Mouse (Mus musculus): ENCODE measurements around the gene Lhfp. TPM values are rescaled to one million over a fixed set of nuclear protein-coding genes. Genes with fewer than 3 reads are reported as not detected.
"Not testable (repeated sequence)": the region's sequence is repeated elsewhere in the genome, so short reads cannot be mapped to it uniquely, and the experiment has no call there.

The Lhfp gene
- polyA plus RNA-seq, 1 experiment from 2014 or later = 51.2 TPM

DNA sequence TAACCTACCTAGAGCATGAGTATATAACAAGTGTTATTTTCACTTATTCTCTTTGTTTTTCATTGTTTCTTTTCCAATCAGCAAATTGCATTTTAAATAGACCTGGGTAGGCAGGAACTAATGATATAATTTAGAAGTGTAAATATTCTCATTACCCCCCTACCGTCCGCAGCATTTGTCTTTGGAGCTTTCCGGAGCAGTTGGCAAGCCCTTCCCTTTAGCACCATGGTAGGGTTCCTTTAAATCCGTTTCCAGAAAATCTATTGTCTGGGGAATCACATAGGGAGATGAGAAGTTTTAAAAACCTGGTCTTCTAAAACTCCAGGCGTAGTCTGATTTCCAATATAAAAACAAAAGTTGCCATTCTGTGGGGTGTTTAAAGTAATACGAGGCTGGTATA, 59.5 kb downstream of the Lhfp start:
- Histone ChIP-seq H3K4me3 (replicated peaks; ENCODE audit: low read length) (no peak overlapping the region), H3K27me3 (ENCODE audit: control insufficient read depth, insufficient read depth, low read length) (no peaks in the 10 kb centered on the region), H3K9me3 (replicated peaks; ENCODE audit: control insufficient read depth, low read length) (no peaks in the 10 kb centered on the region), H3K36me3 (ENCODE audit: control insufficient read depth, insufficient read depth, low read length) (no peaks in the 10 kb centered on the region), H3K27ac (ENCODE audit: low read length) (no peak overlapping the region), H3K9ac (ENCODE audit: low read length) (no peak overlapping the region), H3K4me2 (ENCODE audit: low read depth, low read length) (no peak overlapping the region), H3K4me1 (ENCODE audit: control insufficient read depth, insufficient read depth, low read length) (no peaks in the 10 kb centered on the region; the same call in 1 of the 2 replicates)
- no peak for ATAC-seq (ENCODE audit: insufficient read depth, low FRiP score)
- 64% methylated on average over 6 of the region's 6 CpGs for WGBS

- no peak overlapping the region for H3K9ac ChIP-seq (ENCODE audit: low read length)
- no peak overlapping the region for H3K27ac ChIP-seq (ENCODE audit: low read length)
- WGBS = 63% methylated on average over 6 of the region's 6 CpGs
- no peaks in the 10 kb centered on the region for H3K27me3 ChIP-seq (ENCODE audit: control insufficient read depth, insufficient read depth, low read length)
- H3K4me1 ChIP-seq (ENCODE audit: control insufficient read depth, insufficient read depth, low read length) = no peaks in the 10 kb centered on the region; the same call in 1 of the 2 replicates
- no peak overlapping the region for H3K4me2 ChIP-seq (ENCODE audit: low read depth, low read length)
- H3K9me3 ChIP-seq (replicated peaks; ENCODE audit: control insufficient read depth, low read length) = no peaks in the 10 kb centered on the region
- no peak for ATAC-seq (ENCODE audit: insufficient read depth, low FRiP score)
- H3K36me3 ChIP-seq (ENCODE audit: control insufficient read depth, insufficient read depth, low read length) = no peaks in the 10 kb centered on the region
- no peak overlapping the region for H3K4me3 ChIP-seq (replicated peaks; ENCODE audit: low read length)
Measured at GRCm38 (mm10) chr3:53101711-53102110, 60.4 kb downstream of the Lhfp start.

GRCm38 (mm10) chr3:53102131-53102756, 60.9 kb downstream of the Lhfp start:
- no peak overlapping the region for H3K4me2 ChIP-seq (ENCODE audit: low read depth, low read length)
- no peak overlapping the region for H3K9ac ChIP-seq (ENCODE audit: low read length)
- no peaks in the 10 kb centered on the region; the same call in 1 of the 2 replicates for H3K4me1 ChIP-seq (ENCODE audit: control insufficient read depth, insufficient read depth, low read length)
- H3K9me3 ChIP-seq (replicated peaks; ENCODE audit: control insufficient read depth, low read length) = no peaks in the 10 kb centered on the region
- no peak overlapping the region for H3K27ac ChIP-seq (ENCODE audit: low read length)
- H3K4me3 ChIP-seq (replicated peaks; ENCODE audit: low read length) = no peak overlapping the region
- 26% methylated on average over 5 of the region's 5 CpGs for WGBS
- ATAC-seq (ENCODE audit: insufficient read depth, low FRiP score) = no peak
- no peaks in the 10 kb centered on the region for H3K36me3 ChIP-seq (ENCODE audit: control insufficient read depth, insufficient read depth, low read length)
- H3K27me3 ChIP-seq (ENCODE audit: control insufficient read depth, insufficient read depth, low read length) = no peaks in the 10 kb centered on the region

DNA sequence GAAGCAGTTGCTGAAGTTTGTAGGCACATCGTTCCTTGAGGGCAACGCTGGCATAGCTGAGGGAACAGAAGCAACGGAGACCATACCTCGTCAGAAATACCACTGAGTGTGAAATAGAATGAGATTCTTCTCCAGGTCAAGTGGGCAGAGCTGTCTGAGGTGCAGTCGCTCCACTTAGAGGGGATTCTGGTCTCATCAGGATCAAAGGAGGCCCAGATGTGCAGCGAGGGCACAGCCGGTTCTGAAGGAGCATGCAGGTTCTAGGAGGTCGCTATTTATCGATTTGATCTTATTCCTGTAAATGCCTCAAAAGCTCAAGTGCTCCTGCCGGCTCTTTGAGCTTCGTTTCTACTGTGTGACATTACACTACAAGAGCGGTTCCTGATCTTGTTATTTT, 61.4 kb downstream of the Lhfp start:
- H3K9me3 ChIP-seq (replicated peaks; ENCODE audit: control insufficient read depth, low read length) = no peaks in the 10 kb centered on the region
- no peak overlapping the region for H3K9ac ChIP-seq (ENCODE audit: low read length)
- H3K27me3 ChIP-seq (ENCODE audit: control insufficient read depth, insufficient read depth, low read length) = no peaks in the 10 kb centered on the region
- H3K4me2 ChIP-seq (ENCODE audit: low read depth, low read length) = no peak overlapping the region
- no peaks in the 10 kb centered on the region for H3K36me3 ChIP-seq (ENCODE audit: control insufficient read depth, insufficient read depth, low read length)
- no peak overlapping the region for H3K27ac ChIP-seq (ENCODE audit: low read length)
- ATAC-seq (ENCODE audit: insufficient read depth, low FRiP score) = no peak
- H3K4me1 ChIP-seq (ENCODE audit: control insufficient read depth, insufficient read depth, low read length) = no peaks in the 10 kb centered on the region; the same call in 1 of the 2 replicates
- 29% methylated on average over 12 of the region's 12 CpGs for WGBS
- H3K4me3 ChIP-seq (replicated peaks; ENCODE audit: low read length) = no peak overlapping the region

- Histone ChIP-seq H3K27me3 (ENCODE audit: control insufficient read depth, insufficient read depth, low read length) (no peaks in the 10 kb centered on the region), H3K9me3 (replicated peaks; ENCODE audit: control insufficient read depth, low read length) (peaks cover 10% of the 10 kb centered on the region)
Measured at GRCm38 (mm10) chr3:53108594-53109373, 67.5 kb downstream of the Lhfp start.

GRCm38 (mm10) chr3:53109879-53110278, 68.6 kb downstream of the Lhfp start:
- Histone ChIP-seq H3K36me3 (ENCODE audit: control insufficient read depth, insufficient read depth, low read length) (no peaks in the 10 kb centered on the region), H3K9ac (ENCODE audit: low read length) (no peak overlapping the region), H3K4me1 (ENCODE audit: control insufficient read depth, insufficient read depth, low read length) (no peaks in the 10 kb centered on the region), H3K27ac (ENCODE audit: low read length) (no peak overlapping the region), H3K4me3 (replicated peaks; ENCODE audit: low read length) (no peak overlapping the region), H3K9me3 (replicated peaks; ENCODE audit: control insufficient read depth, low read length) (peaks cover 10% of the 10 kb centered on the region), H3K27me3 (ENCODE audit: control insufficient read depth, insufficient read depth, low read length) (no peaks in the 10 kb centered on the region), H3K4me2 (ENCODE audit: low read depth, low read length) (no peak overlapping the region)
- 33% methylated on average over 3 of the region's 3 CpGs for WGBS
- ATAC-seq (ENCODE audit: insufficient read depth, low FRiP score) = no peak

More at GRCm38 (mm10) chr3:53108594-53109373, 67.5 kb downstream of the Lhfp start:
- Histone ChIP-seq H3K4me2 (ENCODE audit: low read depth, low read length) (no peak overlapping the region), H3K36me3 (ENCODE audit: control insufficient read depth, insufficient read depth, low read length) (no peaks in the 10 kb centered on the region), H3K4me3 (replicated peaks; ENCODE audit: low read length) (no peak overlapping the region), H3K4me1 (ENCODE audit: control insufficient read depth, insufficient read depth, low read length) (no peaks in the 10 kb centered on the region), H3K9ac (ENCODE audit: low read length) (no peak overlapping the region), H3K27ac (ENCODE audit: low read length) (no peak overlapping the region)
- 64% methylated on average over 11 of the region's 11 CpGs for WGBS
- no peak for ATAC-seq (ENCODE audit: insufficient read depth, low FRiP score)

DNA sequence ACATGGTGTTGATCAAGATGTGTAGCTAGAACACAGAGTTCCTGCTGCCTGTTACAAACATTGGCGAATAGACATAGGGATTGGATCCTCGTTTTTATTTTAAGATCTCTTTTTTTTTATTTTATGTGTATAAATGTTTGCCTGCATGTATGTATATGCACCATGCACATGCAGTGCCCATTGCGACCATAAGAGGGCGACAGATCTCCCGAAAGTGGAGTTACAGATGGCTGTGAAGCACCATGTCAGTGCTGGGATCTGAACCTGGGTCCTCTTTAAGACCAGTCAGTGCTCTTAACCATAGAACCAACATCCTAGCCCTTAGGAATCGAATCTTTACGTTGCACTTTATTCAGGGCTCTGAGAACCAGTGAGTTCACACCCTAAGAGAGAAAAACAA, 70.7 kb downstream of the Lhfp start:
- no peak for ATAC-seq (ENCODE audit: insufficient read depth, low FRiP score)
- H3K27me3 ChIP-seq (ENCODE audit: control insufficient read depth, insufficient read depth, low read length) = no peaks in the 10 kb centered on the region
- H3K4me1 ChIP-seq (ENCODE audit: control insufficient read depth, insufficient read depth, low read length) = no peaks in the 10 kb centered on the region
- H3K4me2 ChIP-seq (ENCODE audit: low read depth, low read length) = no peak overlapping the region
- H3K9ac ChIP-seq (ENCODE audit: low read length) = no peak overlapping the region
- H3K36me3 ChIP-seq (ENCODE audit: control insufficient read depth, insufficient read depth, low read length) = no peaks in the 10 kb centered on the region
- no peak overlapping the region for H3K27ac ChIP-seq (ENCODE audit: low read length)
- H3K4me3 ChIP-seq (replicated peaks; ENCODE audit: low read length) = no peak overlapping the region
- H3K9me3 ChIP-seq (replicated peaks; ENCODE audit: control insufficient read depth, low read length) = peaks cover 10% of the 10 kb centered on the region
- WGBS = 91% methylated on average over 7 of the region's 7 CpGs

GRCm38 (mm10) chr3:53118755-53119154, 77.4 kb downstream of the Lhfp start:
- not testable (repeated sequence) for H3K9me3 ChIP-seq (replicated peaks; ENCODE audit: control insufficient read depth, low read length); H3K4me2 ChIP-seq (ENCODE audit: low read depth, low read length); H3K4me3 ChIP-seq (replicated peaks; ENCODE audit: low read length); H3K9ac ChIP-seq (ENCODE audit: low read length); H3K27ac ChIP-seq (ENCODE audit: low read length); H3K36me3 ChIP-seq (ENCODE audit: control insufficient read depth, insufficient read depth, low read length); H3K27me3 ChIP-seq (ENCODE audit: control insufficient read depth, insufficient read depth, low read length); H3K4me1 ChIP-seq (ENCODE audit: control insufficient read depth, insufficient read depth, low read length); ATAC-seq (ENCODE audit: insufficient read depth, low FRiP score)
- WGBS = 62% methylated on average over 4 of the region's 9 CpGs

DNA sequence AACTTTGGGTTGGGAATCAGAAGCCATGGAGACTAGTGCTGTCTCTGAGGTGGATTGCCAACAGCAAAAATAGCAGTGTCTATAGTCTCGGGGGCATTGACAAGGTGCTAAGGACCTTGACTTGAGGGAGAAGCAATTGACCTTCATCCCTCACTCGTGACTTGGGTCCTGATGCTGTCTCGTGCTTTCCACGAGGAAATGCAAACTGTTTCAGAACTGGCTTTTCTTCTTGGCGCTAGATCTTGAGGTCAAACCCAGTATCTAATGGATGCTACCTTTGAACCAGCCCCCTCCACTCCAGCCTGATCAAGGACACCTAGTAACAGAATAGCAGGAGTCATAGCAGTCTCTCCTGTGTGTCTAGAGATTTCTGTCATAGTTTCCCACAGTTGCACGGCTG, 78.7 kb downstream of the Lhfp start:
- Histone ChIP-seq H3K4me3 (replicated peaks; ENCODE audit: low read length) (no peak overlapping the region), H3K27me3 (ENCODE audit: control insufficient read depth, insufficient read depth, low read length) (no peaks in the 10 kb centered on the region), H3K4me1 (ENCODE audit: control insufficient read depth, insufficient read depth, low read length) (no peaks in the 10 kb centered on the region), H3K4me2 (ENCODE audit: low read depth, low read length) (no peak overlapping the region), H3K9me3 (replicated peaks; ENCODE audit: control insufficient read depth, low read length) (no peaks in the 10 kb centered on the region), H3K36me3 (ENCODE audit: control insufficient read depth, insufficient read depth, low read length) (no peaks in the 10 kb centered on the region), H3K27ac (ENCODE audit: low read length) (no peak overlapping the region), H3K9ac (ENCODE audit: low read length) (no peak overlapping the region)
- WGBS = 86% methylated on average over 6 of the region's 6 CpGs
- no peak for ATAC-seq (ENCODE audit: insufficient read depth, low FRiP score)

Measured in stomach, embryonic 16.5 days (tissue).